Mouse (Mus musculus): ENCODE measurements around the gene Etnk1. TPM values are rescaled to one million over a fixed set of nuclear protein-coding genes. Genes with fewer than 3 reads are reported as not detected.

The Etnk1 gene
- polyA plus RNA-seq, 1 experiment, result 6.6 TPM

DNA sequence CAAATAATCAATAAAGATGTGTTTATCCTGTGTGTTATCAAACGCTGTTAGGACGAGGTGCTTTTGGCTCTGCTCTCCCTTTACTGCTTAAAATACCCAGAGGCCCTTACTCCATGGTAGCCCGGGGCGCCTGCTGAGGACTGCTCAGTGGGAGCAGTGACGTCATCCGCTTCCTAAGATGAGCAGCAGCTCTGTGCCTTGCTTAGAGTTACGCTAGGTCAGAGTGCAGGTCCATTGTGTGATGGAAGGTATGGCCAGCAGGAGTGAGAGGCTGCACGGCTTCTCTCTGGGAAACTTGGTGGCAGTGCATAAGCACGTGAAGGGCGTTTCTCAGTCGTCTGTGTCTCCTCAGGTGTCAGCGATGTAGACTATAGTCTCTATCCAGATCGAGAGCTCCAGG is 30.0 kb downstream of the Etnk1 start:
- H3K4me3 ChIP-seq, result no peak overlapping the region
- TF ChIP-seq MYOD1 (IDR thresholded peaks at IDR 0.05; ENCODE audit: control insufficient read depth in 1 of 3, insufficient read length in 2 of 3, low read depth in 2 of 3), result no peak
- TF ChIP-seq E2F4 (IDR thresholded peaks at IDR 0.05; ENCODE audit: insufficient read depth), result no peak
- no peak for TF ChIP-seq POLR2A (IDR thresholded peaks at IDR 0.05; ENCODE audit: insufficient read length, low read depth)
- no peak for TF ChIP-seq USF1 (IDR thresholded peaks at IDR 0.05; ENCODE audit: low read depth)
- TF ChIP-seq SRF (IDR thresholded peaks at IDR 0.05; ENCODE audit: control insufficient read depth, insufficient read length, low read depth), result no peak
- TF ChIP-seq POLR2AphosphoS2 (IDR thresholded peaks at IDR 0.05; ENCODE audit: insufficient read length, low read depth), result no peak
- no peak for TF ChIP-seq TCF3 (IDR thresholded peaks at IDR 0.05; ENCODE audit: insufficient read length, low read depth)
- TF ChIP-seq MAX (IDR thresholded peaks at IDR 0.05; ENCODE audit: low read depth), result no peak
- TF ChIP-seq MYOG (IDR thresholded peaks at IDR 0.05; ENCODE audit: control insufficient read depth in 1 of 3, insufficient read depth in 1 of 3, insufficient read length in 2 of 3, low read depth in 2 of 3), result no peak
- TF ChIP-seq REST (IDR thresholded peaks at IDR 0.05; ENCODE audit: insufficient read depth, insufficient read length), result no peak
- H3K4me2 ChIP-seq (ENCODE audit: low read depth), result no peak overlapping the region
- peaks cover 38% of the 10 kb centered on the region for H3K36me3 ChIP-seq (ENCODE audit: control insufficient read depth, insufficient read depth)
- H3K79me2 ChIP-seq (ENCODE audit: control insufficient read depth, insufficient read depth), result no peaks in the 10 kb centered on the region
- no peaks in the 10 kb centered on the region for H3K27me3 ChIP-seq (ENCODE audit: control insufficient read depth, insufficient read depth, insufficient read length)
- H3ac ChIP-seq (ENCODE audit: control insufficient read depth, insufficient read length), result no peak overlapping the region

DNA sequence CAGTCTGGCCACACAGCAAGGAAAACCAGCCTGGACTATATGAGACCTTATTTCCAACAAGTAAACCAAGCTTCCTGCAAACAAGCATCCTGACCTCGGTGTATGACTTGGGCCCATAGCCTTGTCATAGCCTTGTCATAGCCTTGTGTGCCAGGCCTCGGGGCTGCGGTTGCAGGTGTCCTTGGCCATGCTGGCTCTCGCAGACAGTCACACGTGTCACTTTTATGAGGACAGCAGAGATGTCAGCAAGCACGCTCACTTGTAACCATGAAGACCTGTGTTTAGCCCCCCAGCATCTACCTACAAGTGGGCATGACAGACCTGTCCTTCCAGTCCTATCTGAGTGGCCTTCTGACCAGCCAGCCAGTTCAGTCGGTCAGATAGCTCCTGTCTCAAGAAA is 31.4 kb downstream of the Etnk1 start:
- H3K36me3 ChIP-seq (ENCODE audit: control insufficient read depth, insufficient read depth), result peaks cover 38% of the 10 kb centered on the region
- no peak overlapping the region for H3ac ChIP-seq (ENCODE audit: control insufficient read depth, insufficient read length)
- H3K4me2 ChIP-seq (ENCODE audit: low read depth), result no peak overlapping the region
- H3K4me3 ChIP-seq, result no peak overlapping the region
- no peak for TF ChIP-seq USF1 (IDR thresholded peaks at IDR 0.05; ENCODE audit: low read depth)
- no peak for TF ChIP-seq TCF12 (IDR thresholded peaks at IDR 0.05; ENCODE audit: insufficient read depth, poor library complexity, severe bottlenecking)
- TF ChIP-seq E2F4 (IDR thresholded peaks at IDR 0.05; ENCODE audit: insufficient read depth), result no peak
- no peak for TF ChIP-seq CEBPB (IDR thresholded peaks at IDR 0.05; ENCODE audit: insufficient read depth, poor library complexity, severe bottlenecking)
- no peak for TF ChIP-seq POLR2A (IDR thresholded peaks at IDR 0.05; ENCODE audit: insufficient read length, low read depth)
- no peak for TF ChIP-seq POLR2AphosphoS2 (IDR thresholded peaks at IDR 0.05; ENCODE audit: insufficient read length, low read depth)
- no peak for TF ChIP-seq MYOG (IDR thresholded peaks at IDR 0.05; ENCODE audit: control insufficient read depth in 1 of 3, insufficient read depth in 1 of 3, insufficient read length in 2 of 3, low read depth in 2 of 3)
- TF ChIP-seq MYOD1 (IDR thresholded peaks at IDR 0.05; ENCODE audit: control insufficient read depth in 1 of 3, insufficient read length in 2 of 3, low read depth in 2 of 3), result no peak
- TF ChIP-seq SRF (IDR thresholded peaks at IDR 0.05; ENCODE audit: control insufficient read depth, insufficient read length, low read depth), result no peak
- no peak for TF ChIP-seq REST (IDR thresholded peaks at IDR 0.05; ENCODE audit: insufficient read depth, insufficient read length)
- no peak for TF ChIP-seq TCF3 (IDR thresholded peaks at IDR 0.05; ENCODE audit: insufficient read length, low read depth)
- no peaks in the 10 kb centered on the region for H3K79me2 ChIP-seq (ENCODE audit: control insufficient read depth, insufficient read depth)
- H3K27me3 ChIP-seq (ENCODE audit: control insufficient read depth, insufficient read depth, insufficient read length), result no peaks in the 10 kb centered on the region

DNA sequence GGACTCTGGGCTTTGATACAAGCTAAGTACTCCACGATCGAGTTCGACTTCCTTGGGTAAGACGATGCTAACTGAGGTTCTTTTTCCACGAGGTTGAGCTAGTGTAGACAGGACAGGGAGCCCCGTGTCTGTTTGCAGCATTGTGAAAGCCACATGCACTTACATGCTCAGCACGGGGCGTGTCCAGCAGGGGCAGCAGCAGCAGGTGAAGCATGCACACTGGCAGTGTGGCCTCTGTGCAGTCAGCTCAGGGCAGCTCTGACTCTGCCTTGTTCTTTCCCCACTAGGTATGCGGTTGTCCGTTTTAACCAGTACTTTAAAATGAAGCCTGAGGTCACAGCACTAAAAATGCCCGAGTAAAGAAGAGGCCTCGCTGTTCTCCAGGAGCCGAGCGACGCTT is 36.1 kb downstream of the Etnk1 start:
- Histone ChIP-seq H3K79me2 (ENCODE audit: control insufficient read depth, insufficient read depth) (no peaks in the 10 kb centered on the region), H3K27me3 (ENCODE audit: control insufficient read depth, insufficient read depth, insufficient read length) (no peaks in the 10 kb centered on the region), H3K4me3 (no peak overlapping the region), H3K36me3 (ENCODE audit: control insufficient read depth, insufficient read depth) (peaks cover 20% of the 10 kb centered on the region), H3K4me2 (ENCODE audit: low read depth) (no peak overlapping the region), H3ac (ENCODE audit: control insufficient read depth, insufficient read length) (no peak overlapping the region)
- no peak for TF ChIP-seq TCF12 (IDR thresholded peaks at IDR 0.05; ENCODE audit: insufficient read depth, poor library complexity, severe bottlenecking)

DNA sequence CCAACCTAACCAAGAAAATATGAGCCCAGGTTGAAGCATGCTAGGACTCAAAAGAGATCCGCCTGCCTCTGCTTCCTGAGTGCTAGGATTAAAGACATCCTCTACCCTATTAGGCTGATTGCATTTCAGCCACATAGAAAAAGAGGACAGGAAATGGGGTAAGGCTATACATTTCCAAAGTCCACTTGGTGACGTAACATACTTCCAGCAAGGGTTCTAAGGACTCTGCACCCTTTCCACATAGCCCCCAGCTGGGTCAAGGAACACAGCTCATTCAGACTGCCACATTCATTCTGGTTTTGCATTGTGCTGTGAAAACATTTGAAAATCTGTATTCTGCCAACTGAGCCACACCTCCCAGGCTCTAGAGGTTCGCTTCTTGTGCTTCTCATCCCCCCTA is 41.9 kb downstream of the Etnk1 start:
- Histone ChIP-seq H3K27me3 (ENCODE audit: control insufficient read depth, insufficient read depth, insufficient read length) (no peaks in the 10 kb centered on the region), H3ac (ENCODE audit: control insufficient read depth, insufficient read length) (no peak overlapping the region), H3K4me2 (ENCODE audit: low read depth) (no peak overlapping the region), H3K36me3 (ENCODE audit: control insufficient read depth, insufficient read depth) (peaks cover 10% of the 10 kb centered on the region), H3K79me2 (ENCODE audit: control insufficient read depth, insufficient read depth) (no peaks in the 10 kb centered on the region), H3K4me3 (no peak overlapping the region)
- TF ChIP-seq MYOD1 (IDR thresholded peaks at IDR 0.05; ENCODE audit: control insufficient read depth in 1 of 3, insufficient read length in 2 of 3, low read depth in 2 of 3) (no peak), USF1 (IDR thresholded peaks at IDR 0.05; ENCODE audit: low read depth) (no peak), TCF3 (IDR thresholded peaks at IDR 0.05; ENCODE audit: insufficient read length, low read depth) (no peak)

DNA sequence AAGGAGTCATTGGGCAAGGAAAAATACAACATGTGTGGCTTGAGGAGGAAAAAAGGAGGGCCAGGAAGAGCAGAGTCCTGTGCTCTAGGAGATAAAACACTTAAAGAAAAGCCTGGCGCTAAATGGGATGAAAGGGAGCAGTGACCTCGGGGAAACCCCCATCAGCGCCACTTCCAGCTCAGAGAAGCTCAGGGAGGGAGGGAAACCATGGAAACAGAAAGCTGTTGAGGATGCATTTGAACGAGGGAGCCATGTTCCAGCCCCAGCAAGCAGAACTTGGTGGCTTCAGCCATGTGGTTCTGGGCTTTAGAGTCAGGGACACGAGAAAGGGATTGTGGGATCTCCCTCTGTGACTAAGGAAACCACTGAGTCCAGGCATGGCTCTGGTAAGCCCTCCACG is 45.7 kb downstream of the Etnk1 start:
- no peak overlapping the region for H3ac ChIP-seq (ENCODE audit: control insufficient read depth, insufficient read length)
- no peaks in the 10 kb centered on the region for H3K79me2 ChIP-seq (ENCODE audit: control insufficient read depth, insufficient read depth)
- TF ChIP-seq POLR2AphosphoS2 (IDR thresholded peaks at IDR 0.05; ENCODE audit: insufficient read length, low read depth) (no peak), SRF (IDR thresholded peaks at IDR 0.05; ENCODE audit: control insufficient read depth, insufficient read length, low read depth) (no peak), MYOG (IDR thresholded peaks at IDR 0.05; ENCODE audit: control insufficient read depth in 1 of 3, insufficient read depth in 1 of 3, insufficient read length in 2 of 3, low read depth in 2 of 3) (no peak), MAX (IDR thresholded peaks at IDR 0.05; ENCODE audit: low read depth) (no peak), MYOD1 (IDR thresholded peaks at IDR 0.05; ENCODE audit: control insufficient read depth in 1 of 3, insufficient read length in 2 of 3, low read depth in 2 of 3) (no peak), CEBPB (IDR thresholded peaks at IDR 0.05; ENCODE audit: insufficient read depth, poor library complexity, severe bottlenecking) (no peak), TCF3 (IDR thresholded peaks at IDR 0.05; ENCODE audit: insufficient read length, low read depth) (no peak), USF1 (IDR thresholded peaks at IDR 0.05; ENCODE audit: low read depth) (no peak), POLR2A (IDR thresholded peaks at IDR 0.05; ENCODE audit: insufficient read length, low read depth) (no peak), REST (IDR thresholded peaks at IDR 0.05; ENCODE audit: insufficient read depth, insufficient read length) (no peak), E2F4 (IDR thresholded peaks at IDR 0.05; ENCODE audit: insufficient read depth) (no peak), TCF12 (IDR thresholded peaks at IDR 0.05; ENCODE audit: insufficient read depth, poor library complexity, severe bottlenecking) (no peak)
- H3K4me2 ChIP-seq (ENCODE audit: low read depth), result no peak overlapping the region
- H3K27me3 ChIP-seq (ENCODE audit: control insufficient read depth, insufficient read depth, insufficient read length), result no peaks in the 10 kb centered on the region
- no peak overlapping the region for H3K4me3 ChIP-seq
- H3K36me3 ChIP-seq (ENCODE audit: control insufficient read depth, insufficient read depth), result peaks cover 5% of the 10 kb centered on the region
